Mouse (Mus musculus): ENCODE measurements at regions not wholly inside any gene's neighbourhood (a gene's known extent, or its start where the extent isn't known, plus 50 kb on each side); places are given as distances from the start of the nearest gene placed in this dataset.

DNA sequence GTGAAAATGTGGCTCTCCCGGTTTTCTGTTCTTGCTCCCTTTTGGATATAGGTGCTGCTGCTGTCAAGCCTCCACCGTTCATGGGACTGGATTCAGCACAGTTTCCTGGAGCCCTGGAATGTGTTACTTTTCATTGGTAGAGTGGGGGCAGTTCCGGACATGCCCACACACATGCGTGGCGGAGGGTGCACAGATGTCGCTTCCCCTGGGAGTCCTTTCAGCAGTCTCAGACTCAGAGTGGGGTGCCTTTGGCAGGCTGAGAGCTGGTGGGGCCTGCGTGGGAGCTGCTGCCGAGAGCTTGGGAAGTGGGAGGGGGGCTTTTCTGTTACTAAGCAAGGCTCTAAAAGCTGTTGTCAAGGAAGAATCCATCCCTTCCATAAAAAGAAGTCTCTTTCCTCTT, 274.3 kb downstream of the Emp1 start:
- WGBS, result 60% methylated on average over 8 of the region's 8 CpGs
- Histone ChIP-seq H3K4me1 (ENCODE audit: control insufficient read depth, insufficient read depth, low read length) (no peaks in the 10 kb centered on the region), H3K36me3 (ENCODE audit: control insufficient read depth, insufficient read depth, low read length) (no peaks in the 10 kb centered on the region), H3K4me3 (ENCODE audit: insufficient read depth, low read depth, low read length) (no peak overlapping the region), H3K27me3 (replicated peaks; ENCODE audit: control insufficient read depth, insufficient read depth, low read length) (no peaks in the 10 kb centered on the region), H3K27ac (ENCODE audit: insufficient read depth, low read depth, low read length) (no peak overlapping the region)
- no peak for TF ChIP-seq POLR2A (IDR thresholded peaks at IDR 0.05; ENCODE audit: low read depth, low read length)
- no peak for TF ChIP-seq CTCF (conservative IDR thresholded peaks at IDR 0.05; ENCODE audit: insufficient read depth, insufficient read length, low read depth, low read length)
- no peak for DNase-seq

- no peak for TF ChIP-seq CTCF (conservative IDR thresholded peaks at IDR 0.05; ENCODE audit: insufficient read depth, insufficient read length, low read depth, low read length)
- no peak for TF ChIP-seq POLR2A (IDR thresholded peaks at IDR 0.05; ENCODE audit: low read depth, low read length)
- Histone ChIP-seq H3K4me1 (ENCODE audit: control insufficient read depth, insufficient read depth, low read length) (no peaks in the 10 kb centered on the region), H3K27ac (ENCODE audit: insufficient read depth, low read depth, low read length) (no peak overlapping the region), H3K4me3 (ENCODE audit: insufficient read depth, low read depth, low read length) (no peak overlapping the region), H3K27me3 (replicated peaks; ENCODE audit: control insufficient read depth, insufficient read depth, low read length) (no peaks in the 10 kb centered on the region), H3K36me3 (ENCODE audit: control insufficient read depth, insufficient read depth, low read length) (no peaks in the 10 kb centered on the region)
- DNase-seq, result no peak
- 88% methylated on average over 5 of the region's 5 CpGs for WGBS
Observed at GRCm38 (mm10) chr6:135642711-135643110, 280.4 kb downstream of the Emp1 start.

DNA sequence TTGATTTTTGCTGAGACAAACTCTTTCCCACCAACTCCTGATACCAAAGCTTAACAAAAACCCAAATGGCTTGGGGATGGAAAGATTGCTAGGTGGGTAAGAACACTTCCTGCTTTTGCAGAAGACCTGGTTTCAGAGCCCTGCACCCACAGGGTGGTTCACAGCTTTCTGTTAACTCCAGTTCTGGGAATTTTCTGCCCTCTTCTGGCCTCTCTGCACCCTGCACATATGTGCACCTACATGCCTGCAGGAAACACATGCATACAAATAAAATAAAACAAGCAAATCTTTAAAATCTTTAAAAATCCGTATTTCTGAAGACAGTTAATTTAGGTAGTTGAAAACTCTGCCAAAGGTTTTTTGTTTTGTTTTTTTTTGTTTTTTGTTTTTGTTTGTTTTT, 283.8 kb downstream of the Emp1 start:
- H3K27me3 ChIP-seq (replicated peaks; ENCODE audit: control insufficient read depth, insufficient read depth, low read length), result no peaks in the 10 kb centered on the region
- H3K36me3 ChIP-seq (ENCODE audit: control insufficient read depth, insufficient read depth, low read length), result no peaks in the 10 kb centered on the region
- 78% methylated on average over 1 of the region's 1 CpGs for WGBS
- H3K4me3 ChIP-seq (ENCODE audit: insufficient read depth, low read depth, low read length), result no peak overlapping the region
- no peak overlapping the region for H3K27ac ChIP-seq (ENCODE audit: insufficient read depth, low read depth, low read length)
- TF ChIP-seq POLR2A (IDR thresholded peaks at IDR 0.05; ENCODE audit: low read depth, low read length), result no peak
- TF ChIP-seq CTCF (conservative IDR thresholded peaks at IDR 0.05; ENCODE audit: insufficient read depth, insufficient read length, low read depth, low read length), result peak; percentile 29; the same call in 1 of the 2 replicates
- H3K4me1 ChIP-seq (ENCODE audit: control insufficient read depth, insufficient read depth, low read length), result no peaks in the 10 kb centered on the region
- peak; percentile 35 for DNase-seq

- no peak for DNase-seq
- Histone ChIP-seq H3K27me3 (replicated peaks; ENCODE audit: control insufficient read depth, insufficient read depth, low read length) (no peaks in the 10 kb centered on the region), H3K27ac (ENCODE audit: insufficient read depth, low read depth, low read length) (no peak overlapping the region), H3K4me3 (ENCODE audit: insufficient read depth, low read depth, low read length) (no peak overlapping the region), H3K4me1 (ENCODE audit: control insufficient read depth, insufficient read depth, low read length) (no peaks in the 10 kb centered on the region), H3K36me3 (ENCODE audit: control insufficient read depth, insufficient read depth, low read length) (no peaks in the 10 kb centered on the region)
- 92% methylated on average over 3 of the region's 3 CpGs for WGBS
- TF ChIP-seq CTCF (conservative IDR thresholded peaks at IDR 0.05; ENCODE audit: insufficient read depth, insufficient read length, low read depth, low read length) (no peak), POLR2A (IDR thresholded peaks at IDR 0.05; ENCODE audit: low read depth, low read length) (no peak)
Observed at GRCm38 (mm10) chr6:135653002-135653401, 290.7 kb downstream of the Emp1 start.

- TF ChIP-seq CTCF (conservative IDR thresholded peaks at IDR 0.05; ENCODE audit: insufficient read depth, insufficient read length, low read depth, low read length) (no peak), POLR2A (IDR thresholded peaks at IDR 0.05; ENCODE audit: low read depth, low read length) (no peak)
- no peak for DNase-seq
- Histone ChIP-seq H3K27ac (ENCODE audit: insufficient read depth, low read depth, low read length) (no peak overlapping the region), H3K36me3 (ENCODE audit: control insufficient read depth, insufficient read depth, low read length) (no peaks in the 10 kb centered on the region), H3K27me3 (replicated peaks; ENCODE audit: control insufficient read depth, insufficient read depth, low read length) (no peaks in the 10 kb centered on the region), H3K4me1 (ENCODE audit: control insufficient read depth, insufficient read depth, low read length) (no peaks in the 10 kb centered on the region), H3K4me3 (ENCODE audit: insufficient read depth, low read depth, low read length) (no peak overlapping the region)
- 85% methylated on average over 3 of the region's 3 CpGs for WGBS
Observed at GRCm38 (mm10) chr6:135662386-135662785, 300.0 kb downstream of the Emp1 start.

DNA sequence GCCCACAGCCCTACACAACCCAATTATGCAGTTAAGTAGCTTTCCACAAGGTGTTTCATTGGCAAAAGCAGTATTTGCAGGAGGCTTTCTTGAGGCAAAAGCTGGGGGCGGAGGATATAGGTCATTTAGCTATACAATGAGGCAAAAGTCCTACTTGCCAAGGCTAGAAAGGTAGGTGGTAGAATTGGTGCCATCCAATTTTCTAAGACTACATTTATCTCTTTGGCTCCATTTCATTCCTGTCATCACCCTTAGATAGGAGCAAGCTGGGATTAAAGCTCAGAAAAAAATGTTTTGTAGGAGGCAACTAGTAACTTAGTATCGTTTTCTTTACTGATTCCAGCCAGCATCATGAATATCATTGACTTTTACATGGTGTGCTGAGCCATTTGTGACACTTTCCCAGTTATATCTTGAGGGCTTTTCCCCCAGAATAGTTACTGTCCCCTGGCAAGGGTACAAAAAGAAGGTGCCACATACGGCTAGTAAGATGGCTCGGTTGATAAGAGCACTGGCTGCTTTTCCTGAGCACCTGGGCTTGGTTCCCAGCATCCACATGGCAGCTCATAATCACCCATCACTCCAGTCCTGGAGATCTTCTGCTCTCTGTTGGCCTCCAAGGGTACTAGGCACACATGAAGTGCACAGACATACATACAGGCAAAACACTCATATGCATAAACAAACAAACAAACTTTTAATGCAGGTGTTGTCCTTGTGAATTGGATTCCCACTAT, 300.6 kb downstream of the Emp1 start:
- Histone ChIP-seq H3K4me3 (ENCODE audit: insufficient read depth, low read depth, low read length) (no peak overlapping the region), H3K27ac (ENCODE audit: insufficient read depth, low read depth, low read length) (no peak overlapping the region), H3K27me3 (replicated peaks; ENCODE audit: control insufficient read depth, insufficient read depth, low read length) (no peaks in the 10 kb centered on the region), H3K36me3 (ENCODE audit: control insufficient read depth, insufficient read depth, low read length) (no peaks in the 10 kb centered on the region), H3K4me1 (ENCODE audit: control insufficient read depth, insufficient read depth, low read length) (no peaks in the 10 kb centered on the region)
- DNase-seq, result no peak
- TF ChIP-seq POLR2A (IDR thresholded peaks at IDR 0.05; ENCODE audit: low read depth, low read length) (no peak), CTCF (conservative IDR thresholded peaks at IDR 0.05; ENCODE audit: insufficient read depth, insufficient read length, low read depth, low read length) (no peak)
- 79% methylated on average over 4 of the region's 4 CpGs for WGBS
